Mouse (Mus musculus): ENCODE data around the gene Nphp3. TPM values are rescaled to one million over a fixed set of nuclear protein-coding genes. Genes with fewer than 3 reads are reported as not detected.

Nphp3 gene
- polyA plus RNA-seq, 1 experiment from 2014 or later = 7.3 TPM

DNA sequence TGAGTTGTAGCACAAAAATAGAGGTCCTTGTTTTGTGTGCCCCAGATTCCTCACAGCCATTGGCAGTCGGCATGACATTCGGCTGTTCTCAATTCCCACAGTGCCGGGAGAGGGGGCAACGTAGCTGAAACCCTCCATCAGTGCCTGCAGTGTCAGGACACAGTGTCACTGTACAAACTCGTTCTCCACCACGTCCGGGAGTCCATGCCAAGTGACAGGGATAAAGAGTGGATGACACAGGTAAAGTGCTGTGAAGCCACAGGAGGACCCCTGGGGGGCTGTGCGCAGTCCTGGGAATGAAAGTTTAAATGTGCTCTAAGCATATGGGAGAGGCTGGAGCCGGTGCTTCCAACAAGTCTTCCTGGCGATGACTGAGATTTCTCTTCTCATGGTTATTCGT, 27.5 kb downstream of the Nphp3 start:
- no peak overlapping the region for H3K4me3 ChIP-seq (ENCODE audit: low read length)
- H3K9me3 ChIP-seq (ENCODE audit: control insufficient read depth, low read length) = no peaks in the 10 kb centered on the region
- no peak for ATAC-seq (ENCODE audit: low FRiP score, low TSS enrichment)
- H3K27me3 ChIP-seq (ENCODE audit: control insufficient read depth, insufficient read depth, low read length) = no peaks in the 10 kb centered on the region
- WGBS = 91% methylated on average over 11 of the region's 11 CpGs
- no peak overlapping the region for H3K27ac ChIP-seq (ENCODE audit: low read depth, low read length)
- H3K9ac ChIP-seq (ENCODE audit: low read depth, low read length) = no peak overlapping the region
- H3K36me3 ChIP-seq (ENCODE audit: control insufficient read depth, insufficient read depth, low read length) = peaks cover 14% of the 10 kb centered on the region
- H3K4me2 ChIP-seq (replicated peaks; ENCODE audit: low read depth, low read length) = no peak overlapping the region
- no peaks in the 10 kb centered on the region for H3K4me1 ChIP-seq (ENCODE audit: control insufficient read depth, insufficient read depth, low read length)

DNA sequence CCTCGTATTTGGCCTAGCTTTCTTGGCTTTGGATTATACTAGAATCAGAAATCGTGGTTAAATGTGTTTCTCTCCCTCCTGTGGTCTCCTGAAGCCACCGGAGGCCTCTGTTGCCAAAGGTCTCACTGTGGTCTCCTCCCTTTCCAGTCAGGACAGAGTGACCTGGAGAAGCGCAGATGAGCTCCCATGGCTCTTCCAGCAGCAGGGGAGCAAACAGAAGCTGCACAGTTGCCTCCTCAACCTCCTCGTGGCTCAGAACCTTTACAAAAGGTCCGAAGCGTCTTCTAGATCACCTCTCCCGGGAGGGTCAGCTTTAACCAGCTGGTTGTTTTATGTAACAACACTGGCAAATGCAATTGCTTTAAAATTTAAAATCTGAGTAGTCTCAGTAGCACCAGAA, 31.9 kb downstream of the Nphp3 start:
- peaks cover 28% of the 10 kb centered on the region; the same call in 1 of the 2 replicates for H3K36me3 ChIP-seq (ENCODE audit: control insufficient read depth, insufficient read depth, low read length)
- H3K9me3 ChIP-seq (ENCODE audit: control insufficient read depth, low read length) = no peaks in the 10 kb centered on the region
- H3K9ac ChIP-seq (ENCODE audit: low read depth, low read length) = no peak overlapping the region
- no peaks in the 10 kb centered on the region for H3K27me3 ChIP-seq (ENCODE audit: control insufficient read depth, insufficient read depth, low read length)
- no peak overlapping the region for H3K27ac ChIP-seq (ENCODE audit: low read depth, low read length)
- no peak overlapping the region for H3K4me3 ChIP-seq (ENCODE audit: low read length)
- no peak overlapping the region for H3K4me2 ChIP-seq (replicated peaks; ENCODE audit: low read depth, low read length)
- 87% methylated on average over 8 of the region's 8 CpGs for WGBS
- no peak for ATAC-seq (ENCODE audit: low FRiP score, low TSS enrichment)
- H3K4me1 ChIP-seq (ENCODE audit: control insufficient read depth, insufficient read depth, low read length) = no peaks in the 10 kb centered on the region

DNA sequence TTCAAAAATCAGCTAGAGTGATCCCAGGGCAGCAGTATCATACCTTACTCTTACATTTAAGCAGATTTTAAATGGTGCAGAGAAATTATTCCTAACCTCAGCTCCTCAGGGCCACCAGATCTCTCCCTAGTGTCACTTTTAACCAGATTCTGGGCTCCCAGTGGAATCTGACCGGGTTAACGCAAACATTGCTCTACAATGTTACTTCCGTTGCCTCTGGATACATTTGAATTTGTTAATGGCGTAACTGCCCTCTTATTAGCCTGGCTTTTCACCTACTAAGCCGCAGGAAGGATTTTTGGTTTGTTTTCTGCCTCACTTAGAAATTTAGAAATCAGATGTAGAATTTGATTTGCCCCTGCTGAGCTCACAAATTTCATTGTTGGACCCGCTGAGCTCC, 32.4 kb downstream of the Nphp3 start:
- Histone ChIP-seq H3K4me3 (ENCODE audit: low read length) (no peak overlapping the region), H3K9ac (ENCODE audit: low read depth, low read length) (no peak overlapping the region), H3K4me2 (replicated peaks; ENCODE audit: low read depth, low read length) (no peak overlapping the region), H3K27ac (ENCODE audit: low read depth, low read length) (no peak overlapping the region), H3K27me3 (ENCODE audit: control insufficient read depth, insufficient read depth, low read length) (no peaks in the 10 kb centered on the region), H3K4me1 (ENCODE audit: control insufficient read depth, insufficient read depth, low read length) (no peaks in the 10 kb centered on the region), H3K36me3 (ENCODE audit: control insufficient read depth, insufficient read depth, low read length) (peaks cover 29% of the 10 kb centered on the region; the same call in 1 of the 2 replicates), H3K9me3 (ENCODE audit: control insufficient read depth, low read length) (no peaks in the 10 kb centered on the region)
- WGBS = 85% methylated on average over 6 of the region's 6 CpGs
- ATAC-seq (ENCODE audit: low FRiP score, low TSS enrichment) = no peak

DNA sequence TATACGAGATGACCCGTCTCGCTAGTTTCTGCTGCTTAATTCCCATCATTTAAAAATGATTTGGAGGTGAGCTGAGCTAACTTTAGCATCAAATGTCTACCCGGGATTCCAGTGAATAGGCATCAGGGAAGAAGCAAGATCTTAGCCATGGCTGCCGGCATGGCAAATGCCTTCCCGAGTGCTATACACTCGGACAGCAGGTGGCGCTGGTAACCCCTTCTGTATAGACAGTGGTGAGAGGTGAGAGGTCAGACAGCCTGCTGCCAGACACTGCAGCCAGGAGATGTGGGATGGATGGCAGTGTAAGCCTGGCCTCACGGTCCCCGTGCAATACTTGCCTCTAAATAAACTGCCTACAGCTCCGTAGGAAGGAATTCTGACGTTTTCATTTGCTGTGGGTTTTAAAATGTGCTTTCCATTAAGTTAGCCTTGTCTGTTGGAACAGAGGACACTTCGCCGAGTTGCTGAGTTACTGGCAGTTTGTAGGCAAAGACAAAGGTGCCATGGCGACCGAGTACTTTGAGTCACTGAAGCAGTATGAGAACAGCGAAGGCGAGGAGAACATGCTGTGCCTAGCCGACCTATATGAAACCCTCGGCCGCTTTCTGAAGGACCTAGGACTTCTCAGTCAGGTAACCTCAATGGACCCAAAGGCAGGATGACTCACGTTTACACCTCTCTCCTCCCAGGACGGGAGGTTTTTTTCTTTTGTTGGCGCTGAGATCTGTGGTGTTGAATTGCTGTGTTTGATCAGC, 33.1 kb downstream of the Nphp3 start:
- peaks cover 29% of the 10 kb centered on the region; the same call in 1 of the 2 replicates for H3K36me3 ChIP-seq (ENCODE audit: control insufficient read depth, insufficient read depth, low read length)
- no peak for ATAC-seq (ENCODE audit: low FRiP score, low TSS enrichment)

DNA sequence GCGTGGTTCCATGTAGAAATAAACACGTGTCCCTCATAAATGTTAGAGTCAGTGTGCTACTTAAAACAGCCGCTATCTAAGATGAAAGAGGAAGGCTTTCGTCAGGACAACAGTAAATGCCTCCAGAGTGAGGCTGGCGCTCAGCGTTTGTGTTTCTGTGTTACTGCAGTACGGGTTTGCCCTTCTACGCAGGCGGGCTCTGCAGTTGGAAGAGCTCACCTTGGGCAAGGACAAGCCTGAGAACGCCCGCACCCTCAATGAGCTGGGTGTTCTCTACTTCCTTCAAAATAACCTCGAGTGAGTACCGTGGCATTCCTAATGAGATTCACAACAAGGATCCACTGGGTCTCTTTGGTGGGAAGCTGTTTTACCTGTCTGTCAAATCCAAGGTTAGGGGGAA, 35.9 kb downstream of the Nphp3 start:
- H3K27ac ChIP-seq (ENCODE audit: low read depth, low read length) = no peak overlapping the region
- no peak overlapping the region for H3K9ac ChIP-seq (ENCODE audit: low read depth, low read length)
- WGBS = 93% methylated on average over 13 of the region's 13 CpGs
- H3K4me2 ChIP-seq (replicated peaks; ENCODE audit: low read depth, low read length) = no peak overlapping the region
- H3K27me3 ChIP-seq (ENCODE audit: control insufficient read depth, insufficient read depth, low read length) = no peaks in the 10 kb centered on the region
- peaks cover 39% of the 10 kb centered on the region; the same call in 1 of the 2 replicates for H3K36me3 ChIP-seq (ENCODE audit: control insufficient read depth, insufficient read depth, low read length)
- H3K4me1 ChIP-seq (ENCODE audit: control insufficient read depth, insufficient read depth, low read length) = no peaks in the 10 kb centered on the region
- no peak overlapping the region for H3K4me3 ChIP-seq (ENCODE audit: low read length)
- H3K9me3 ChIP-seq (ENCODE audit: control insufficient read depth, low read length) = no peaks in the 10 kb centered on the region
- no peak for ATAC-seq (ENCODE audit: low FRiP score, low TSS enrichment)

More for the DNA sequence above, 33.1 kb downstream of the Nphp3 start:
- Histone ChIP-seq H3K9ac (ENCODE audit: low read depth, low read length) (no peak overlapping the region), H3K27ac (ENCODE audit: low read depth, low read length) (no peak overlapping the region), H3K4me2 (replicated peaks; ENCODE audit: low read depth, low read length) (no peak overlapping the region), H3K27me3 (ENCODE audit: control insufficient read depth, insufficient read depth, low read length) (no peaks in the 10 kb centered on the region), H3K4me3 (ENCODE audit: low read length) (no peak overlapping the region), H3K4me1 (ENCODE audit: control insufficient read depth, insufficient read depth, low read length) (no peaks in the 10 kb centered on the region), H3K9me3 (ENCODE audit: control insufficient read depth, low read length) (no peaks in the 10 kb centered on the region)
- WGBS = 53% methylated on average over 24 of the region's 24 CpGs

DNA sequence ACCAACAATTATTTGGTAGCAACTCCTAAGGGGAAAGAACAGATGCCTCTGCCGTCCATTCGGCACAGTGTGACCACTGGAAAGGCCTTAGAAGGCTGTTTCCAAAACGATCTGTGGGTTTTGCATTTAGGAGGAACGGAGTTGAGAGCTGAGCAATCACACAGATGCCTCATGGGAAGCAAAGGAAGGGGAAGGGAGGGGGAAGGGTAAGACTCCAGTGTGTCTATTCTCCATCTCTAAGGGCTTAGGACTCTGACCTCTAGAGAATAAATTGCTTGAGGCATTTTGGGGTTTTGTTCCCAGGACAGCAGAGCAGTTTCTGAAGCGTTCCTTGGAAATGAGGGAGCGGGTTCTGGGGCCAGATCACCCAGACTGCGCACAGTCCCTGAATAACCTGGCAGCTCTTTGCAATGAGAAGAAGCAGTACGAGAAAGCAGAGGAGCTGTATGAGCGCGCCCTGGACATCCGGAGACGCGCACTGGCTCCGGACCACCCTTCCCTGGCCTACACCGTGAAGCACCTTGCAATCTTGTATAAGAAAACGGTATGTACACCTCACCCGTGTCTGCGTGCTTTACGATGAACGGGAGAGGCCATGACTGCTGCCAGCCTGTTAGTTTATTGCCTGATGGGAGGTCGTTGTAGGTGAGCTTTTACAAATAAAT, 36.8 kb downstream of the Nphp3 start:
- no peak overlapping the region for H3K27ac ChIP-seq (ENCODE audit: low read depth, low read length)
- H3K36me3 ChIP-seq (ENCODE audit: control insufficient read depth, insufficient read depth, low read length) = peaks cover 39% of the 10 kb centered on the region; the same call in 1 of the 2 replicates
- H3K27me3 ChIP-seq (ENCODE audit: control insufficient read depth, insufficient read depth, low read length) = no peaks in the 10 kb centered on the region
- H3K4me3 ChIP-seq (ENCODE audit: low read length) = no peak overlapping the region
- no peaks in the 10 kb centered on the region for H3K4me1 ChIP-seq (ENCODE audit: control insufficient read depth, insufficient read depth, low read length)
- no peak for ATAC-seq (ENCODE audit: low FRiP score, low TSS enrichment)
- H3K4me2 ChIP-seq (replicated peaks; ENCODE audit: low read depth, low read length) = no peak overlapping the region
- H3K9me3 ChIP-seq (ENCODE audit: control insufficient read depth, low read length) = no peaks in the 10 kb centered on the region
- no peak overlapping the region for H3K9ac ChIP-seq (ENCODE audit: low read depth, low read length)
- WGBS = 92% methylated on average over 21 of the region's 21 CpGs

DNA sequence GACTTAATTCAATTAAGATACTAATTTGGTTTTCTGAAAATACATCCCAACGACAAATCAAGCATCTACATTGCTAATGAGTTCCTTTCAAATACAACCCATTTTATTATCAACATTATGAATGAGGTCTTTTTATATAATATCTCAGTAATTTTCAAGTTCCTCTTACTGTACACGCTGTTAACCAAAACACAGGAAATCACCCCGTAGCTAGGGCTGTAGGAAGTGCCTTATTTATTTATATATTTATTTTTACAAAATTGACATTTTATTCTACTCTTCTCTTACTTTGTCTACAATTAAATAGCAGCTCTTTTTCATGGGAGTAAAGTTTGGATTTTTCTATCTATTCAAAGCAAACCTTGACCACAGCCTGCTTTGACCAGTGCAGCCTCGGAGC, 37.4 kb downstream of the Nphp3 start:
- Histone ChIP-seq H3K4me2 (replicated peaks; ENCODE audit: low read depth, low read length) (no peak overlapping the region), H3K9me3 (ENCODE audit: control insufficient read depth, low read length) (no peaks in the 10 kb centered on the region), H3K4me3 (ENCODE audit: low read length) (no peak overlapping the region), H3K27ac (ENCODE audit: low read depth, low read length) (no peak overlapping the region), H3K9ac (ENCODE audit: low read depth, low read length) (no peak overlapping the region), H3K27me3 (ENCODE audit: control insufficient read depth, insufficient read depth, low read length) (no peaks in the 10 kb centered on the region), H3K36me3 (ENCODE audit: control insufficient read depth, insufficient read depth, low read length) (peaks cover 42% of the 10 kb centered on the region; the same call in 1 of the 2 replicates), H3K4me1 (ENCODE audit: control insufficient read depth, insufficient read depth, low read length) (no peaks in the 10 kb centered on the region)
- ATAC-seq (ENCODE audit: low FRiP score, low TSS enrichment) = no peak
- WGBS = 85% methylated on average over 4 of the region's 4 CpGs

DNA sequence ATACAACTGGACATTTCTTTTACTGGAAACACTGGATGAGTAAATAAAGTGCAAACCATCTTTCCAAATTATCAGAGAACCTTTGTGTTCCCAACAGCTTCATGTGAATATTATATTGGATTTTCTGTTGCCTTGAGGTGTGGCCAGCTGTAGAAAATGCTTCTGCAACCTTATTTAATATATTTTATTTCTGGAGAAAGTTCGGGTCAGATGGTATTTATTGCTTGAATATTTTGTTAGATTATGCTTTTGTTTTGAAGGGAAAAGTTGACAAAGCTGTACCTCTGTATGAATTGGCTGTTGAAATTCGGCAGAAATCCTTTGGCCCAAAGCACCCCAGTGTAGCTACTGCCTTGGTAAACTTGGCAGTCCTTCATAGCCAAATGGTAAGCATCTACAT, 38.0 kb downstream of the Nphp3 start, which contains the start of gene Gm28305:
Gene Gm28305, plus strand, starts transcription at position 301 of the 400 bp plus-strand sequence.
- Histone ChIP-seq H3K27ac (ENCODE audit: low read depth, low read length) (no peak within 1 kb of the TSS), H3K4me1 (ENCODE audit: control insufficient read depth, insufficient read depth, low read length) (no peaks in the 10 kb centered on the region), H3K4me3 (ENCODE audit: low read length) (no peak within 1 kb of the TSS), H3K27me3 (ENCODE audit: control insufficient read depth, insufficient read depth, low read length) (no peaks in the 10 kb centered on the region), H3K4me2 (replicated peaks; ENCODE audit: low read depth, low read length) (no peak within 1 kb of the TSS), H3K36me3 (ENCODE audit: control insufficient read depth, insufficient read depth, low read length) (peaks cover 43% of the 10 kb centered on the region; the same call in 1 of the 2 replicates), H3K9ac (ENCODE audit: low read depth, low read length) (no peak within 1 kb of the TSS), H3K9me3 (ENCODE audit: control insufficient read depth, low read length) (no peaks in the 10 kb centered on the region)
- no peak for ATAC-seq (ENCODE audit: low FRiP score, low TSS enrichment)
- 77% methylated on average over 2 of the region's 2 CpGs for WGBS

DNA sequence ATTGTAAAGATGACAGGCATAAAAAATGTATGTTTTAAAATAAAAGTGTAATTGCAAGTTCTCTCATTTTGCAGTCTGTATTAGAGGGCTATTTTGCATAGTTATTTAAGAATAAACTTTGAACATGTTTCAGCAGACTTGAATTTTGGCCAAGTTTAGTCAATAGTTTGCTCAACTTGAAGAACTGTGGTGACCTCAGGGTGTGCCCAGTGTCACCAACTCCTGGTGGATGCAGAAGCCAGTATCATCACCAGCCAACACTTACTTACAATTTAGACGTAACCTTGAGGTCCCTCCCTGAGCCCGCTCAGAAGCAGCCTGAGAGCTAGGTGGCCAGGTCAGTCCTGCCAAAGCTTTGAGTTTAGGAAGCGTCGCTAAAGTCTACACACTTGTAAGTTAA, 41.3 kb downstream of the Nphp3 start:
- Histone ChIP-seq H3K4me2 (replicated peaks; ENCODE audit: low read depth, low read length) (no peak overlapping the region), H3K36me3 (ENCODE audit: control insufficient read depth, insufficient read depth, low read length) (peaks cover 50% of the 10 kb centered on the region), H3K27ac (ENCODE audit: low read depth, low read length) (no peak overlapping the region), H3K9ac (ENCODE audit: low read depth, low read length) (no peak overlapping the region), H3K4me1 (ENCODE audit: control insufficient read depth, insufficient read depth, low read length) (no peaks in the 10 kb centered on the region), H3K27me3 (ENCODE audit: control insufficient read depth, insufficient read depth, low read length) (no peaks in the 10 kb centered on the region), H3K9me3 (ENCODE audit: control insufficient read depth, low read length) (no peaks in the 10 kb centered on the region), H3K4me3 (ENCODE audit: low read length) (no peak overlapping the region)
- ATAC-seq (ENCODE audit: low FRiP score, low TSS enrichment) = no peak
- 88% methylated on average over 4 of the region's 4 CpGs for WGBS

Data from kidney, embryonic 14.5 days (tissue).